Mouse (Mus musculus) c-Kit-negative CD71-positive TER-119-positive erythroid progenitor cells, embryonic 14.5 days (primary cell): ENCODE measurements around the gene M6pr.
A peak's percentile ranks its signal among the peaks of the same experiment; 100 is the strongest.

Experiments used
- DNase-seq: peaks from one replicate; pipeline ENCODE4 v3.0.0-alpha.2; 2013; ENCODE audit warnings: low read depth, low spot score

M6pr gene

GRCm38 (mm10) chr6:122298223-122298609 is 10.3 kb upstream of the M6pr start:
- no peak for DNase-seq

- no peak for DNase-seq
Observed at GRCm38 (mm10) chr6:122299621-122300133, 8.8 kb upstream of the M6pr start.

GRCm38 (mm10) chr6:122302121-122302520 is 6.4 kb upstream of the M6pr start:
- DNase-seq, result no peak

- no peak for DNase-seq
Observed at GRCm38 (mm10) chr6:122302661-122303060, 5.9 kb upstream of the M6pr start.

GRCm38 (mm10) chr6:122303526-122303925 is 5.0 kb upstream of the M6pr start:
- no peak for DNase-seq

- DNase-seq, result peak; percentile 58
Observed at GRCm38 (mm10) chr6:122304355-122304754, 4.2 kb upstream of the M6pr start.

GRCm38 (mm10) chr6:122304790-122305555 is 3.5 kb upstream of the M6pr start:
- DNase-seq, result no peak

- DNase-seq, result no peak
Observed at GRCm38 (mm10) chr6:122306707-122307106, 1.8 kb upstream of the M6pr start.

GRCm38 (mm10) chr6:122308136-122308504 is 400 bp upstream of the M6pr start:
- DNase-seq, result no peak

- peak; percentile 40 for DNase-seq
Observed at GRCm38 (mm10) chr6:122309446-122309960, 983 bp downstream of the M6pr start.

GRCm38 (mm10) chr6:122310187-122310820 is 1.8 kb downstream of the M6pr start:
- DNase-seq, result no peak

- no peak for DNase-seq
Observed at GRCm38 (mm10) chr6:122318726-122319125, 10.2 kb downstream of the M6pr start.

GRCm38 (mm10) chr6:122325361-122325975 is 16.9 kb downstream of the M6pr start:
- no peak for DNase-seq

GRCm38 (mm10) chr6:122333081-122333612 is 24.6 kb downstream of the M6pr start:
- no peak for DNase-seq

GRCm38 (mm10) chr6:122334786-122335340 is 26.3 kb downstream of the M6pr start:
- DNase-seq, result no peak

- DNase-seq, result no peak
Observed at GRCm38 (mm10) chr6:122337546-122337945, 29.0 kb downstream of the M6pr start.

- no peak for DNase-seq
Observed at GRCm38 (mm10) chr6:122339047-122339647, 30.6 kb downstream of the M6pr start.

- peak; percentile 22 for DNase-seq
Observed at GRCm38 (mm10) chr6:122339648-122340341, 31.3 kb downstream of the M6pr start.

- DNase-seq, result no peak
Observed at GRCm38 (mm10) chr6:122340349-122341000, 32.0 kb downstream of the M6pr start, which contains the start of gene Phc1. Gene Phc1 (minus strand): TSS chr6:122340561.
